Mouse (Mus musculus) brown adipose tissue, adult 24 weeks (tissue): ENCODE results near the gene Dock9. TPM values are rescaled to one million over a fixed set of nuclear protein-coding genes. Genes with fewer than 3 reads are reported as not detected.
"Not testable (repeated sequence)": the region's sequence is repeated elsewhere in the genome, so short reads cannot be mapped to it uniquely, and the experiment has no call there.

Experiments
- H3K27ac ChIP-seq: fragments of 200-500 bp; replicated peaks from 2 replicates; pipeline ENCODE4 v1.5.1; 2012; ENCODE audit warnings: low read depth, mild to moderate bottlenecking, low read length
- H3K4me1 ChIP-seq: fragments of 200-500 bp; 2 replicates; pipeline ENCODE4 v1.6.1; 2012; ENCODE audit warnings: low read length, mixed read lengths; ENCODE audit not compliant: control insufficient read depth, insufficient read depth, insufficient read length
- H3K4me3 ChIP-seq: fragments of 200-500 bp; 2 replicates; pipeline ENCODE4 v1.5.1; 2012; ENCODE audit warnings: low read depth, mild to moderate bottlenecking, low read length, moderate library complexity; ENCODE audit not compliant: insufficient read depth
- polyA plus RNA-seq: library from polyadenylated mRNA; stranded (reverse); fragments of >200 nt; gene quantifications from 2 replicates; pipeline ENCODE4 v1.2.4, GENCODE M21; 2012; ENCODE audit not compliant: missing spikeins, insufficient read depth, insufficient read length

Gene Dock9
- polyA plus RNA-seq, 1 experiment = 9.4 TPM

DNA sequence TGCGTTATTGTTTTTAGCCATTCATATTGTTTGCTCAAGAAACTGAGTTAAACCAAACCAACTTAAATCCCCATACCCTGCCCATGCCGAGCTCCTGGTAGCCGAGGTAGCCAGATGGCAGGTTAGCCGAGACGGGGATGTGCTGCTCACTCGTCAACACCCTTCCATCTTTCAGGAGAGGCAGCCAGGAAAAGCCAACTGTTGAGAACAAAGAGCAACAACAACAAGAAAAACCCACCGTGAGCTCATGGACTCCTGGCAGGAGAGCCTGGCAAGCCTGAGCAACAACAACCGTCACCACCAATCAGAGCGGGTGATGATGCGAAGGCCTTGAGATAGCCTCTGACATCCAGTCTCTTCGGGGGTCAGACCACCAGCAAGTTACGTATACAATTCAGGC lies 170.9 kb downstream of the Dock9 start:
- no peak overlapping the region for H3K27ac ChIP-seq
- no peaks in the 10 kb centered on the region for H3K4me1 ChIP-seq
- no peak overlapping the region for H3K4me3 ChIP-seq

DNA sequence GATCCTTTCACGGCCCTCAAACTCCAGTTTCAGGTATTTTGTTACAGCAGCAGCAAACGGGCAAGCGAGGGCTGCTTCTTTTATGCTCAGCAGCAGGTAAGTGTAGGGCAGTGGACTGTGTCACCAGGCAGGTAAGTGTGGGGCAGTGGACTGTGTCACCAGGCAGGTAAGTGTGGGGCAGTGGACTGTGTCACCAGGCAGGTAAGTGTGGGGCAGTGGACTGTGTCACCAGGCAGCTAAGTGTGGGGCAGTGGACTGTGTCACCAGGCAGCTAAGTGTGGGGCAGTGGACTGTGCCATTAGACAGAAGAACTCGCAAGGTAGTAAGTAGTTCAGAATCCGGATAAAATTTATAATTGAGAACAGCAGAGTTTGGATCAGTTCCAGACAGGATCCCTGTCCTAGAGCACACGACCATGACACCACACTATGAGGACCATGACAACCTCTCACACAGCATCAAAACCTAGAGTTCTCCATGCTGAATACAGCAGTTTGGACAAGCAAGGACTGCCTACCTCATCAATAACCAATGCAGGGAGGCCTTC lies 173.6 kb downstream of the Dock9 start:
- not testable (repeated sequence) for H3K27ac ChIP-seq, H3K4me1 ChIP-seq

DNA sequence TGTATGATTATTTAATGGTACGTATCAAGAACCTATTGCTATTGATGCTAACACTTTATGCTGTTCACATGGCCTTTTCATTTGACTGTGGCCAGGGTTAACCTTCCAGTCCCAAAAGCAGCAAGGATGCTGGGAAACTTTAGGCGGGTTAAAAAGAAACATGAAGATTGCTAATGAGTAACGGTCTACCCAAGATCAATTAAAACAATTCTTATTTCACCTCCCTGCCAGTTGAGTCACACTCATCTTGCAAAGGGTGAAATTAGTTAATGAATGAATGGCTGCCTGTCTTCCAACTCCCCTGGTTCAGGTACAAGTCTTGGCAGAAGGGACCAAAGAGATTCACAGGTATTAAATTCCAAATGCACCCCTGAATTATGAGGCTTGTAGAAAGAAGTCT lies 175.8 kb downstream of the Dock9 start:
- H3K27ac ChIP-seq = no peak overlapping the region
- no peaks in the 10 kb centered on the region for H3K4me1 ChIP-seq
- H3K4me3 ChIP-seq = no peak overlapping the region

More for the DNA sequence above, 173.6 kb downstream of the Dock9 start:
- H3K4me3 ChIP-seq = not testable (repeated sequence)

DNA sequence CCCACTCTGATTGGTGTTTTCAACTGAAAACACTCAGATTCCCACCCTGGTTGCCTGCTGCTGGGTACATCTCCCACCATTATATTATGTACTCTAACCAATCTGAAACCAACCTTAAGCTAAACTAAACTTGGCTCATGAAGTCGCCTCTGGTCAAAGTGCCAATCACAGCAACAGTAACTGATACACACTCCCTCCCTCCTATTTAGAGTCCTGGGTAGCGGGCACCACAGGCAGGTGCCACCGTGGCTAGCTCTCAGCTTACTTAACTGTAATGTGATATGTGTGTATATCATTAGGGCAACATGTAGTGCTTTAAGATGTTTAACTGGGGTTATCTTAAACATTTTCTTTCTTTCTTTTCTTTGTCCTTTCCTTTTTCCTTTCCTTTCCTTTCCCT lies 177.1 kb downstream of the Dock9 start:
- H3K27ac ChIP-seq = no peak overlapping the region
- no peaks in the 10 kb centered on the region for H3K4me1 ChIP-seq
- H3K4me3 ChIP-seq = no peak overlapping the region

DNA sequence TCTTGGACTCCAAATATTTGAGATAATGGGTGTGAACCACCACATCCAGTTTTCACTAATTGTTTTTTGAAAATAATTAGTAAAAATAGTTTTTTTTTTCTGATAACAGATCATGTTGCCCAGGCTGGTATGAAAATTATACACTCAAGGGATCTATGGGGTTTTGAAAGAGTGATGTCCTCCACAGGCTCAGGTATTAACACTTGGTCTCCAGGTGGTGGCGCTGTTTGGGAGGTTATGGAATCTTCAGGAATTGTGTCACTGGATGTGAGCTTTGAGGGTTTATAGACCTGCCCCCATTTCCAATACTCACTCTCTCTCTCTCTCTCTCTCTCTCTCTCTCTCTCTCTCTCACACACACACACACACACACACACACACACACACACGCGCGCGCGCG lies 177.5 kb downstream of the Dock9 start:
- Histone ChIP-seq H3K27ac (no peak overlapping the region), H3K4me3 (no peak overlapping the region), H3K4me1 (no peaks in the 10 kb centered on the region)

DNA sequence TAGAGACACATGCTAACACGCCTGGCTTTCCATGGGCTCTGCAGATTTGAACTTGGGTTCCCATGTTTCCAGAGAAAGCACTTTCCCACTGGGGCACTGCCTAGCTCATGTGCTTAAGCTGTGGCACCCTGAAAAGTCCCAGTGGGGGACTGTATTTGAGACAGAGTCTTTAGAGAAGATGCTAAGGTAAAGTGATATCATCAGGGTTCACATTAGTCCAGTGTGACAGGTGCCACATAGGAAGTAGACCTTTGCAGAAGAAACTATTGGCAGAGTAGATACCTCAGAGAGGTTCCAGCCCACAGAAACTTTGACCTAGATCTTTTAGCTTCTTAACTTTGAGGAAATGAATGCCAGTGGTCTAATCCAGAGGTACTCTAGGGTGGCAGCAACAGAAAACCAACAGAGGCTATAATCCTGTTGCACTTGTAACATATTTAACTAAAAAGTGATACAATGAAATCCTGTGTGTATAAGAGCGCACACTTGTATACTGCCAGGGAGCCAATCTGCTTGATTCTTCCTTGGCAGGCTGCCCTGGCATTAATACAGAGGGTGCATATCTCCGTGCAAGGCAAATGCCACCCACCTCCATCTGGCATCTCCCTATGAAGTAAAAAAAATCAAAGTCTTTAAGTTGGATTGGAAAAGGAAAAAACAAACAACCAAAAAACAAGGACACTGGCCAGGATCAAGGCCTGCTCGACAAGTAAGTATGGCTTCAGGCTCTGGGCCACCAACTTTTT lies 179.8 kb downstream of the Dock9 start:
- Histone ChIP-seq H3K4me3 (no peak overlapping the region), H3K4me1 (no peaks in the 10 kb centered on the region), H3K27ac (no peak overlapping the region)

DNA sequence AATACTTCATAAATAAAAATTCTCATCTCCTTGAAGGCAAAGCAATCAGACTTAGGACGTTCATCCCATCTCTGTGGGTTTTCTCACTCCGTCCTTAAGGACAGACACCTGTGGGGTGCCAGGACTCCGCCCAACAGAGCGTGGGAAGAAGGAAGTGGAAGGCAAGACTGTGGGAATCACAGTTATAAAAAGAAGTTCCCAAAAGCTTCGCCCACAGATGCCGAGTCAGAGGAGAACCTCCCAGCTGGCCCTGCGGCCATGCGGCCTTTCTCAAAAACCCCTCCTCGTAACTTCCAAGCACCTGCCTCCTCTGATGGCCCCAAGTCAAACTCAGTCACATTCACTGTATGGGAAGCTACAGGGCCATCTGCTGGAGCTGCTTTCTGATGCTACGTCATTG lies 182.2 kb downstream of the Dock9 start:
- Histone ChIP-seq H3K4me3 (no peak overlapping the region), H3K27ac (no peak overlapping the region), H3K4me1 (no peaks in the 10 kb centered on the region)

DNA sequence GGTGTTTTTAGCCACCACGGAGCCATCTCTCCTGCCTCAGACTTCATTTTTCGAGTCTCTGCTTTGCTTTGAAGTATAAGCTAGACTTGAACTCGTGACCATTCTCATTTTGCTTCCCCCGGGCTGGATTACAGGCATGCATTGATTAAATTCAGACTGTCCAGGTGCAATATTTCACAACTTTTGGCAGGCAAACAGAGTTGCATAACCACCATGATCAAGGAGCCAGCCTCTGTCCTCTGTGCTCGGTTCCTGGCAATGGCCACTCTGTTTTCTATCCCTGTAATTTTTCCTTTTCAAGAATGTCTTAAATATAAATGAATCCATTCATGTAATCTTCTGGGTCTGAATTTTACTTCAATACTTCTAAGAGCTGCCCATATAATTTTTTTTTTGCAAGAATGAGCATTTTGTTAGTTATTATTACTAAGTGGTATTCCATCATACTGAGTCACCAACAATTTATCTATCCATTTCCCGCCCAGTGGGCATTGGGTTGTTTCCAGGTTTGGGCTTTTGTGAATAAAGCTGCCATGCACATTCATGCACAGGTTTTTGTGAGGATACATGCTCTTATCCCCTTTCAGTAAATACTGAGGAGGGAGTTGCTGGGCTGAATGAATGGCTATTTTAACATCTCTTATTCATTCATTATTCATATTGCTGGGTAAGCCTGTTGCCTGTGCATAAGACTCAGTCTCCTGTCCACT lies 183.0 kb downstream of the Dock9 start:
- no peak overlapping the region for H3K27ac ChIP-seq
- no peaks in the 10 kb centered on the region for H3K4me1 ChIP-seq
- no peak overlapping the region for H3K4me3 ChIP-seq

DNA sequence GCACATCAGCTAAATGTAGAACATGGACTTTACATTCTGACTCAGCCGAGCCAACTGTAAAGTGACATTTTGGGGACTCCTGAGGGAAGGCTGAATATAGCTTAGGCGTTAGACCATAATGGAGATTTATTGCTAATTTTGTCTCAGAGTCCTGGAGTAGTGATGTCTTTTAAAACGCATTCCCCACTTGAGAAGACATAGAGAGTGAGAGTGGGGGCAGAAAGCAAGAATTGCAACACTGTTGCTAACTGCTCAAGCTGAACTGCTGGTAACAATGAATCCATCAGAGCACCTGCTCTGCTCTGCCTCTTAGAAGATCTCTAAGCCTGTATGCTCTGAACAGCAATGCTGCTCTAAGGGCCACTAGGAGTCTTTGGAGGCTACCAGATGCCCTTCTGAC lies 184.1 kb downstream of the Dock9 start:
- no peaks in the 10 kb centered on the region for H3K4me1 ChIP-seq
- H3K27ac ChIP-seq = no peak overlapping the region
- no peak overlapping the region for H3K4me3 ChIP-seq

DNA sequence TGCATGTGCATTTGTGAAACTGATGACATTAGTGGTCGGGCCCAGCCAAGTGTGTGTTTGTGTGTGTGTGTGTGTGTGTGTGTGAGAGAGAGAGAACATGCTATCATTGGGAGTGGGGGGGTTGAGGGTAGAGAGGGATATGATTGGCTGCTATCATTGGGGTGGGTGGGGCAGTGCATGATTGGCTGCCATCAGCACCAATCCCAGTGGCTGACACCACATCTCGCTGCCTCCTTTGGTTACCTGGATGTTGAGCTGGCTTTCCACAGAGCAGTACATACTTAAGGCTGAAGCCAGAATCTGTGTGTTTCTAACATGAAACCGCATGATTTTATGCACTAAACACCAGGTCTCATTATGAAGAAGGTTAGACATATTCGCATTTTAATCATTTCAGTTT lies 184.7 kb downstream of the Dock9 start:
- Histone ChIP-seq H3K4me1 (no peaks in the 10 kb centered on the region), H3K4me3 (no peak overlapping the region), H3K27ac (no peak overlapping the region)

DNA sequence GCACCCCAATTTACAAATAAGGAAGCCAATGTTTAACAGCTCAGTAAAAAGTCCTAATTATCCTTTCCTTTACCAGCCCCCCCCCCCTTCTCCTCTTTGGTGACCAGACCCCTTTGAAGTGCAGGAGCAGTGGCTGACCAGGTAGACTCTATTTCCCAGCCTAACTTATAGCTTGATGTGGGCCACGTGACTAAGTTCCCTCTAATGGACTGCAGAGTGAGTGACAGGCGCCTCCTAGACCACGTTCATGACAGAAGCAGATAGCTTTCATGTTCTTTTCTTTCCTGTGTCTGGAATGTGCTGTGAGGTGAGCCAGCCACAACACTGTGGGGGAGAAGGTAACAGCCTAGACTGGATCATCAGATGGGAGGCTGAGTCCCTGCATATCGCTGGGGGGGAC lies 186.1 kb downstream of the Dock9 start:
- H3K4me3 ChIP-seq = no peak overlapping the region
- H3K27ac ChIP-seq = no peak overlapping the region
- no peaks in the 10 kb centered on the region for H3K4me1 ChIP-seq

DNA sequence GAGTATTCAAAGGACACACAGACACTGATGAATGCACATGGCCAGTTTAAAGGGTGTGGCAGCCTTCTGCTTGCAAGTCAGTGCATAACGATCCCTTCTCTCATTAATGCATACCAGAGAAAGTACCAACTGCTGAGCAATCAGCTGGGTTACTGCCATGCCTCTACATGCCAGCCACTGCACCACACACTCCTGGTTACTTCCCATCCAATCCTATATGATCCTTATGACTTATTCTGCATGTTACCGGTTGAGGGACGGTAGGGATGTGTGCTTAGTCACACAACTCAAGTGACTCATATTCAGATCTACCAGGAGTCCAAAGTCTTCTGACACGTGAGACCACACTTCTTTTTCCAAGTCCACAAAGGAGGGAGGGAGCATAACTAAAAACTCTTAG lies 186.5 kb downstream of the Dock9 start:
- no peak overlapping the region for H3K27ac ChIP-seq
- no peaks in the 10 kb centered on the region for H3K4me1 ChIP-seq
- no peak overlapping the region for H3K4me3 ChIP-seq

DNA sequence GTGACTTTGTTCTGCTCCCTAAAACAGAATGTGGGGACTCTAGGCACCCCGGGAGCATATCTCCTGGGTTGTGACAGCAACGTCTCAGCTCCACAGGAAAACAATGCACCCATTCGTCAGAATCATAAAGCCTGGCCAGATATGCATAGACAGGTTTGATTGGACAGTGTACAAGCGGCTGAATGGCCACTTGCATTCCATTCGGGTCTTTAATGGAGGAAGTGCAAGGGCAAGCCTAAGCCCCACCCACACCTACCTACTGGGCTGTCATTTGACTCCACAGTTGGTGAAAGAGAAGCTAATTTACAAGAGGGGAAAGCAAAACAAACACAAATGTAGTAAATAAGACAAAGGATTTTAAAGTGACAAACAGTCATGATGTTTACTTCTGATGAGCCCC lies 189.1 kb downstream of the Dock9 start:
- Histone ChIP-seq H3K4me3 (no peak overlapping the region), H3K27ac (no peak overlapping the region), H3K4me1 (no peaks in the 10 kb centered on the region)

DNA sequence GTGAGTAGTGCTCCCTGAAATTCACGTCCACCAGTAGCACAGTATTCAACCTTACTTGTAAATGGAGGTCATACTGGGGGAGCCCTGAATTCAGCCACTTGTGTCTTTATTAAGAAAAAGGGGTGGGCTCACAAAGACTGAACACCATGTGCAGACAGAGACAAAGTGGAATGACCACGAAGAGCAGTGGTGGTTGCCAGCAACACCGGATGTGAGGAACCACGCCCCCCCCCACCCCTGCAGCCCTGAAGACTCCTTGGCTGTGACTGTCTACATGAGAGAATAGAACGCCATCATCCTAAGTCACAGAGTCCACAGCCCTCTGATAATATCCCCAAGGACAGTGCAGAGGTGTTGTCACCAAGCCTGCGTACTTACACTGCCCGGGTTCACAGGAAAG lies 191.2 kb downstream of the Dock9 start:
- Histone ChIP-seq H3K4me1 (no peaks in the 10 kb centered on the region), H3K27ac (no peak overlapping the region), H3K4me3 (no peak overlapping the region)

DNA sequence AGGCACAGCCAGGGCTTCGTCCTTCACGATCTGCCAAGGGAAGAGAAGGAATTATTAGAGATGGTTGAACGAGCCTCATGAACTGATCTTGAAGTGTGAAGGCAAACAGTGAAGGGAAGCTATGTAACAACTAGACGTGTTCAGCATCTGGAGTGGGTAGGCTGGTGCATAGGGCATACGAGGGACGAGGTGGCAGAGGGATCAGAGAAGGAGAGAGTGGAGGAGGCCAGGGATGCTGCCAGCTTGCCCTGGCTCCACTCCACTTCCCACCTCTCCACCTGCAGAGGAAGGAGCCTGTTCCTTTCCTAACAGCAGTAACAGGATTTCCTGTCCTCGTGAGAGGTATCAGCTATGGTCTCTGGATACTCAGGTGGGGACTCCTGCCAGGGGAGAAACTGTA lies 192.4 kb downstream of the Dock9 start:
- Histone ChIP-seq H3K27ac (no peak overlapping the region), H3K4me3 (no peak overlapping the region), H3K4me1 (no peaks in the 10 kb centered on the region)

DNA sequence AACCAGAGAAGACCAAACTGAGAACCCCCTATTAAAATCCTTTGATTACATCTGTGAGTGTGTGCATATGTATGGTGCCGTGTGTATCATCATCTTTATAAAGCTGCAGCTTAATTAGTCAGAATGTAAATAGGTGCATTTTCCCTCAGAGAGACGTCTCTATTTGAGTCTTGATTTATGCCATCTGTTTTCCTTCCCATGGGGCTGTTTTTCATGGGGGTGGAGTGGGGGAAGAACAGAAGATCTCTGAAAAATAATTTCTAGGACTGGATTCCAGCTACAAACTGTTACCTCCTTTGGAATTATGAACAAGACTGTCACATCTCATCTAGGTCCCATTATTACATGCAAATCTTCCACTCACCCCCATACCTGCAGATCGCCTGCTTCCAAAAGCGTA lies 193.1 kb downstream of the Dock9 start:
- Histone ChIP-seq H3K4me3 (no peak overlapping the region), H3K4me1 (no peaks in the 10 kb centered on the region), H3K27ac (no peak overlapping the region)
